Mouse (Mus musculus): ENCODE measurements around the gene Ccnt1.

DNA sequence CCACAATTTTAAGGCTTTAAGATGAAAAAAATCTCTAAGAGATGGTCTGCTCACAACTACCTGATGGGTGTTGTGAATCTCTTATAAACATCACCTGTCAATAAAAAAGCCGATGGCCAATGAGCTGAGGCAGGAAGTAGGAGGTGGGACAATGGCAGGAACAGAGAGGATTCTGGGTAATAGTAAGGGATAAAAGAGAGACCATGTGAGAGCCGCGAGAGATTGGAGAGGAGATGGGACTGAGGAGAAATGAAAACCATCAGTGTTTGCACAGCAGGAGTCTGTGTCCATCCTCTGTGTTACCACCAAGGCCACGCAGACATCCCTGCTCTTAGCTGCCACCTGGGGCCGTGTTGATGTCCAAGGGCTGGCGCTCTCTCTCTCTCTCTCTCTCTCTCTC, 63.4 kb downstream of the Ccnt1 start:
- TF ChIP-seq CTCF (IDR thresholded peaks at IDR 0.05; ENCODE audit: insufficient read depth, low read depth, low read length), result no peak
- no peak for TF ChIP-seq POLR2A (IDR thresholded peaks at IDR 0.05; ENCODE audit: insufficient read depth, low read depth, low read length)
